Mouse (Mus musculus) brain, embryonic 14.5 days (tissue): ENCODE data around the gene Helt. TPM values are rescaled to one million over a fixed set of nuclear protein-coding genes. Genes with fewer than 3 reads are reported as not detected.
A peak's percentile ranks its signal among the peaks of the same experiment; 100 is the strongest.

ENCODE experiments used
- DNase-seq: peaks from one replicate; pipeline ENCODE4 v3.0.0-alpha.2; 2011; ENCODE audit warnings: low read depth
- CTCF ChIP-seq: fragments of 200-500 bp; IDR thresholded peaks from 2 replicates; pipeline ENCODE4 v1.5.1; 2012; ENCODE audit warnings: inconsistent platforms, mild to moderate bottlenecking, moderate library complexity, borderline replicate concordance; ENCODE audit not compliant: insufficient read depth, insufficient read length; ENCODE audit errors: extremely low read depth
- POLR2A ChIP-seq: fragments of 200-500 bp; IDR thresholded peaks from 2 replicates; pipeline ENCODE4 v1.6.1; 2012; ENCODE audit warnings: mild to moderate bottlenecking, inconsistent platforms, borderline replicate concordance; ENCODE audit not compliant: poor library complexity, insufficient read depth, insufficient read length, severe bottlenecking; ENCODE audit errors: extremely low read depth
- polyA plus RNA-seq: library from polyadenylated mRNA; depleted of rRNA; stranded (reverse); fragments of >200 nt; gene quantifications from 2 replicates; pipeline ENCODE4 v1.2.3, GENCODE M21; 2012

The Helt gene
- polyA plus RNA-seq, 1 experiment, result 3.7 TPM

- TF ChIP-seq CTCF, result no peak
- no peak for TF ChIP-seq POLR2A
- DNase-seq, result peak; percentile 56
Observed at GRCm38 (mm10) chr8:46323672-46324191, 29.3 kb upstream of the Helt start.

GRCm38 (mm10) chr8:46322833-46323232 lies 28.4 kb upstream of the Helt start:
- DNase-seq, result no peak

GRCm38 (mm10) chr8:46322421-46322820 lies 27.9 kb upstream of the Helt start:
- TF ChIP-seq CTCF (no peak), POLR2A (no peak)
- DNase-seq, result no peak

More at GRCm38 (mm10) chr8:46322833-46323232, 28.4 kb upstream of the Helt start:
- TF ChIP-seq POLR2A (no peak), CTCF (no peak)

- TF ChIP-seq CTCF (no peak), POLR2A (no peak)
- no peak for DNase-seq
Observed at GRCm38 (mm10) chr8:46318802-46319201, 24.3 kb upstream of the Helt start.

- TF ChIP-seq POLR2A, result no peak
- TF ChIP-seq CTCF, result no peak
- DNase-seq, result no peak
Observed at GRCm38 (mm10) chr8:46317161-46317560, 22.7 kb upstream of the Helt start.

- TF ChIP-seq CTCF (no peak), POLR2A (no peak)
- no peak for DNase-seq
Observed at GRCm38 (mm10) chr8:46313798-46314197, 19.3 kb upstream of the Helt start.

GRCm38 (mm10) chr8:46311159-46311558 lies 16.7 kb upstream of the Helt start:
- DNase-seq, result peak; percentile 89
- TF ChIP-seq POLR2A (no peak), CTCF (peak; percentile 90)

- DNase-seq, result no peak
- TF ChIP-seq POLR2A (no peak), CTCF (no peak)
Observed at GRCm38 (mm10) chr8:46308189-46308588, 13.7 kb upstream of the Helt start.

GRCm38 (mm10) chr8:46305733-46306349 lies 11.4 kb upstream of the Helt start:
- DNase-seq, result peak; percentile 78
- TF ChIP-seq CTCF (peak; percentile 76), POLR2A (no peak)

- TF ChIP-seq CTCF (no peak), POLR2A (no peak)
- no peak for DNase-seq
Observed at GRCm38 (mm10) chr8:46302121-46302520, 7.7 kb upstream of the Helt start.

- no peak for TF ChIP-seq CTCF
- TF ChIP-seq POLR2A, result no peak
Observed at GRCm38 (mm10) chr8:46298847-46299246, 4.4 kb upstream of the Helt start.

GRCm38 (mm10) chr8:46296551-46296950 lies 2.1 kb upstream of the Helt start:
- peak; percentile 33 for DNase-seq
- TF ChIP-seq CTCF (no peak), POLR2A (no peak)

More at GRCm38 (mm10) chr8:46298847-46299246, 4.4 kb upstream of the Helt start:
- no peak for DNase-seq
